Mouse (Mus musculus): ENCODE measurements around the gene Arrdc2.

DNA sequence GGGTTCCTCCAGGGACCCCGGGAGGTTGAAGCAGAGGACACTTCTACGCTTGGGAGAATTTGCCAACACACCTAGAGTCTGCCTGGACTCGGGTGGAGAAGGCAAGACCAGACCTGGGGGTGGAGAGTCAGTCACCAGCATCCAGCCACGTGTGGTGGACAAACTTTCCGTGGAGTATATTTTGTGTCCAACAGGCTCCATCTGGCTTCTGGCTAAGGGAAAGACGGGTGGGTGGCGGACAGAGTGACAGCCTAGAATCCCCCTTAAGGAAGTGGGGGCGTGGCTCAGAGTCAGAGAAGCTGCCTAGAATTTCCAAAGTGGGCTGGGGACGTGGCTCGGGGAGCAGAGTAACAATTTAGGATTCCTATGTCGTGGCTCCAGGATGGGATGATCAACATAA, 17.5 kb downstream of the Arrdc2 start:
- no peak for TF ChIP-seq POLR2A (IDR thresholded peaks at IDR 0.05; ENCODE audit: insufficient read depth, low read length)
- TF ChIP-seq EP300 (IDR thresholded peaks at IDR 0.05; ENCODE audit: insufficient read depth, low read depth, low read length) = no peak

Measured in ES-Bruce4 (cell line).